Comparison of ENCODE assay signal across 19 mouse cellular contexts in genomic region chr5:111908085-111908484, GRCm38 (mm10).
A peak's percentile ranks its signal among the peaks of the same experiment; 100 is the strongest.
DNase-seq lines count a peak whose midpoint lies in the region; ATAC-seq and TF ChIP-seq lines count a peak whose summit lies in the region.
"Had no signal": no experiment of that assay in that cellular context is flagged by ENCODE, and none has a peak within 500 bp of the region (broad histone marks: within the 10 kb centered on the region; RNA-seq: fewer than 3 reads in every experiment).

No protein-coding gene starts in this region.

- H3K36me3 ChIP-seq in midbrain, embryonic 10.5 days = no peaks in the 10 kb centered on the region
- no peaks in the 10 kb centered on the region for H3K36me3 ChIP-seq in midbrain, postnatal 0 days (ENCODE audit: insufficient read depth, low read length)
- no peaks in the 10 kb centered on the region for H3K36me3 ChIP-seq in liver, embryonic 11.5 days (ENCODE audit: control insufficient read depth, insufficient read depth, low read length)
- H3K36me3 ChIP-seq: embryonic facial prominence, embryonic 13.5 days; heart, embryonic 12.5 days; limb, embryonic 13.5 days had no signal

- no peak overlapping the region for H3K4me2 ChIP-seq in midbrain, postnatal 0 days (ENCODE audit: low read depth, low read length, poor library complexity, severe bottlenecking)
- H3K4me2 ChIP-seq in liver, embryonic 11.5 days = no peak overlapping the region
- H3K4me2 ChIP-seq: embryonic facial prominence, embryonic 13.5 days; heart, embryonic 12.5 days; limb, embryonic 13.5 days had no signal

- peak; percentile 53 to 76 for DNase-seq in cerebellum, postnatal 10 days
- no peak for DNase-seq in cerebellum, adult 9-11 months
- no peak for DNase-seq in midbrain, embryonic 10.5 days (ENCODE audit: low spot score)
- DNase-seq in midbrain, postnatal 0 days (ENCODE audit: low spot score) = no peak
- DNase-seq in layer of hippocampus, adult 18-20 months (ENCODE audit: low spot score in 2 of 2) = peak; percentile 53 to 75
- peak; percentile 46 for DNase-seq in right cerebral cortex, postnatal 25 days
- no peak for DNase-seq in MN1 (ENCODE audit: low spot score)
- DNase-seq in liver, embryonic 11.5 days (ENCODE audit: low spot score) = no peak
- DNase-seq: adrenal gland, postnatal 10 days; gastrocnemius, postnatal 36 days; heart, postnatal 4 days; kidney, adult 2 months; liver, postnatal 0 days; thymus, postnatal 14 days had no signal

- H3K27me3 ChIP-seq in midbrain, embryonic 10.5 days (ENCODE audit: low read depth, poor library complexity, severe bottlenecking) = peaks cover 18% of the 10 kb centered on the region
- 0 out of 2 replicates have a peak, but pooled peaks cover 3% of the 10 kb centered on the region for H3K27me3 ChIP-seq in midbrain, postnatal 0 days (ENCODE audit: insufficient read depth, low read length)
- H3K27me3 ChIP-seq in liver, embryonic 11.5 days (replicated peaks; ENCODE audit: control insufficient read depth, insufficient read depth, low read length) = no peaks in the 10 kb centered on the region
- H3K27me3 ChIP-seq: CH12.LX; embryonic facial prominence, embryonic 13.5 days had no signal

- H3K9ac ChIP-seq in midbrain, postnatal 0 days (replicated peaks; ENCODE audit: low read length, poor library complexity, severe bottlenecking) = no peak overlapping the region
- H3K9ac ChIP-seq in liver, embryonic 11.5 days (ENCODE audit: low read depth, low read length) = no peak overlapping the region
- H3K9ac ChIP-seq: embryonic facial prominence, embryonic 13.5 days; heart, embryonic 12.5 days; limb, embryonic 13.5 days; liver, postnatal 0 days had no signal

- no peaks in the 10 kb centered on the region for H3K9me3 ChIP-seq in midbrain, embryonic 10.5 days (replicated peaks)
- no peaks in the 10 kb centered on the region for H3K9me3 ChIP-seq in midbrain, postnatal 0 days (ENCODE audit: low read length)
- H3K9me3 ChIP-seq in liver, embryonic 11.5 days (ENCODE audit: control insufficient read depth, low read length) = peaks cover 3% of the 10 kb centered on the region; the same call in 1 of the 2 replicates
- H3K9me3 ChIP-seq: embryonic facial prominence, embryonic 13.5 days had no signal

- H3K4me1 ChIP-seq in midbrain, embryonic 10.5 days = peaks cover 26% of the 10 kb centered on the region
- H3K4me1 ChIP-seq in midbrain, postnatal 0 days (ENCODE audit: insufficient read depth, low read length) = no peaks in the 10 kb centered on the region
- no peaks in the 10 kb centered on the region for H3K4me1 ChIP-seq in liver, embryonic 11.5 days (replicated peaks; ENCODE audit: control insufficient read depth, insufficient read depth, low read length)
- H3K4me1 ChIP-seq: embryonic facial prominence, embryonic 13.5 days; heart, embryonic 12.5 days; limb, embryonic 13.5 days had no signal

- no peak overlapping the region for H3K4me3 ChIP-seq in midbrain, embryonic 10.5 days
- H3K4me3 ChIP-seq in midbrain, postnatal 0 days (ENCODE audit: low read depth, low read length) = no peak overlapping the region
- H3K4me3 ChIP-seq in liver, embryonic 11.5 days (ENCODE audit: low read depth, low read length) = no peak overlapping the region
- H3K4me3 ChIP-seq: embryonic facial prominence, embryonic 13.5 days; heart, embryonic 12.5 days; limb, embryonic 13.5 days had no signal

- ATAC-seq in midbrain, postnatal 0 days (ENCODE audit: low FRiP score) = no peak
- no peak for ATAC-seq in liver, embryonic 11.5 days (replicated peaks; ENCODE audit: low FRiP score)
- ATAC-seq: liver, postnatal 0 days had no signal

- TF ChIP-seq CTCF in midbrain, postnatal 0 days (IDR thresholded peaks at IDR 0.05) = no peak

- 0 out of 2 replicates have a peak overlapping the region, but pooled peaks have one; percentile 9 for H3K27ac ChIP-seq in midbrain, embryonic 10.5 days (replicated peaks)
- no peak overlapping the region for H3K27ac ChIP-seq in midbrain, postnatal 0 days (ENCODE audit: low read depth, low read length)
- H3K27ac ChIP-seq in liver, embryonic 11.5 days (ENCODE audit: low read depth, low read length) = no peak overlapping the region
- H3K27ac ChIP-seq: embryonic facial prominence, embryonic 13.5 days; limb, embryonic 13.5 days; macrophage had no signal

- 82% methylated on average over 14 of the region's 14 CpGs for WGBS in midbrain, embryonic 10.5 days
- 56% methylated on average over 14 of the region's 14 CpGs for WGBS in midbrain, postnatal 0 days
- WGBS in liver, embryonic 11.5 days = 82% methylated on average over 14 of the region's 14 CpGs

Comparison
In these comparisons a context has a peak if more than half of its experiments do, and no peak if none do; other contexts are left out.
1. DNase-seq: peak in cerebellum, postnatal 10 days (2 of 2), layer of hippocampus, adult 18-20 months (2 of 2) and right cerebral cortex, postnatal 25 days (single experiment); none in cerebellum, adult 9-11 months (single experiment), midbrain, embryonic 10.5 days (single experiment), midbrain, postnatal 0 days (single experiment), MN1 (single experiment) and liver, embryonic 11.5 days (single experiment).